Mouse (Mus musculus): ENCODE data around the gene Tas2r104.

Tas2r104 gene

GRCm38 (mm10) chr6:131685644-131686043 is at the start of gene Tas2r104:
Tas2r104 (minus strand) TSS chr6:131685744.
- no peak for DNase-seq

DNA sequence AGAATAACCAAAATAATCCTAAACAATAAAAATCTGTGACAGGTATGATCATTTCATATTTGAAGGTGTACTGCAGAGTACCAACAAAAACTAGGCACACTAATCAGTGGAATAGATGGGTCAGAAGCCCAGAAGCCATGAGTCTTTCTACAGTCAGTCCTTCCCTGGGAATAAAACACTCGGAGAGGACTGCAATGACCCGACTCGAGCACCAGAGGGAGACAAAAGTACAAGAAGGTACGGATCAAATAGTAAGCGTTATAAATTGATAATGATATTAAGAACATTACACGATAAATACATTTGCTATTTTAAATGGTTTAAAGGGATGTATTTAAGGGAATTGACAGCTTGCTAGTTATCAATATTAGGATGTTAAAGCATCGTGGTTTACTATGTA is 27.3 kb upstream of the Tas2r104 start:
- DNase-seq, result no peak

GRCm38 (mm10) chr6:131689963-131690362 is 4.4 kb upstream of the Tas2r104 start, which contains the start of gene Tas2r114:
Tas2r114 (minus strand) TSS chr6:131690063.
- no peak for DNase-seq

GRCm38 (mm10) chr6:131687395-131687794 is 1.9 kb upstream of the Tas2r104 start, which contains the start of gene Tas2r105:
Tas2r105 (minus strand) TSS chr6:131687495.
- DNase-seq, result no peak

GRCm38 (mm10) chr6:131678786-131679185 is 6.8 kb downstream of the Tas2r104 start, which contains the start of gene Tas2r106:
Tas2r106 (minus strand) TSS chr6:131678886.
- DNase-seq, result no peak

DNA sequence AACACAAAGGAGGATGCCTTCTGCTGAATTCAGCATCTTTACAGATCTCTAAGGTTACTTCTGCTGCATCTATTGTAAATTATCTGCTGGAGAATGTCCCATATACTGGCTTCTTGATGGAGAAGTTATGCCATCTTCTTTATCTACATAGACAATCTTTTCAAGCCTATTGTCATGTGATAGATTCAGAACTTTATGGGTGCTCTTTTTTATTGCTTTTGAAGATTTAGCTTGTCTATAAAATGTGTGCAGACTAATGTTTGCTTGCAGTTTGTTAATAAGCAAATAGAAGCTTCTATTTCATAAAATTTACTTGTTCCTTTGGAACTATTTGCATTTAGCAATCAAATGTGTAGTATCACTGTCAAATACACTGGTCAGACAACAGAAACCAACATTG is 25.5 kb downstream of the Tas2r104 start, which contains the start of gene Tas2r107:
Gene Tas2r107 (minus strand): TSS at position 101 of the 400 bp plus-strand sequence.
- DNase-seq, result no peak
